Mouse (Mus musculus) heart, embryonic 10.5 days (tissue): ENCODE data around the gene Zfp36l2. TPM values are rescaled to one million over a fixed set of nuclear protein-coding genes. Genes with fewer than 3 reads are reported as not detected.
A peak's percentile ranks its signal among the peaks of the same experiment; 100 is the strongest.

Experiments
- DNase-seq: peaks from one replicate; pipeline ENCODE4 v3.0.0-alpha.2; 2017; ENCODE audit warnings: low spot score
- H3K27ac ChIP-seq: fragments of 300-500 bp; sonication (generic); 2 replicates; pipeline ENCODE4 v1.5.1; 2016; ENCODE audit warnings: mild to moderate bottlenecking
- H3K27me3 ChIP-seq: fragments of 300-500 bp; sonication (generic); 2 replicates; pipeline ENCODE4 v1.6.1; 2016; ENCODE audit warnings: mild to moderate bottlenecking; ENCODE audit not compliant: poor library complexity, insufficient read depth, severe bottlenecking
- H3K36me3 ChIP-seq: fragments of 300-500 bp; sonication (generic); 2 replicates; pipeline ENCODE4 v1.6.1; 2016; ENCODE audit warnings: mild to moderate bottlenecking, moderate library complexity
- H3K4me1 ChIP-seq: fragments of 300-500 bp; sonication (generic); 2 replicates; pipeline ENCODE4 v1.6.1; 2016; ENCODE audit warnings: mild to moderate bottlenecking
- H3K4me3 ChIP-seq: fragments of 300-500 bp; sonication (generic); 2 replicates; pipeline ENCODE4 v1.5.1; 2016; ENCODE audit warnings: mild to moderate bottlenecking, moderate library complexity
- H3K9me3 ChIP-seq: fragments of 300-500 bp; sonication (generic); 2 replicates; pipeline ENCODE4 v1.6.1; 2016; ENCODE audit warnings: mild to moderate bottlenecking, moderate library complexity
- WGBS: fragments of 180-500 bp; shearing (Covaris S2); methylation state at CpG from one replicate; pipeline ENCODE4 v1.1.7; 2016; 5-methylcytosine and 5-hydroxymethylcytosine counted together
- polyA plus RNA-seq: library from polyadenylated mRNA; unstranded; fragments of >200 nt; fragmentation: Nextera tagmentation; extraction: Ambion mirVana; gene quantifications from 2 replicates; pipeline ENCODE4 v1.2.1, GENCODE M21; 2016

Zfp36l2 gene
- polyA plus RNA-seq, 1 experiment from 2014 or later = 10.4 TPM

DNA sequence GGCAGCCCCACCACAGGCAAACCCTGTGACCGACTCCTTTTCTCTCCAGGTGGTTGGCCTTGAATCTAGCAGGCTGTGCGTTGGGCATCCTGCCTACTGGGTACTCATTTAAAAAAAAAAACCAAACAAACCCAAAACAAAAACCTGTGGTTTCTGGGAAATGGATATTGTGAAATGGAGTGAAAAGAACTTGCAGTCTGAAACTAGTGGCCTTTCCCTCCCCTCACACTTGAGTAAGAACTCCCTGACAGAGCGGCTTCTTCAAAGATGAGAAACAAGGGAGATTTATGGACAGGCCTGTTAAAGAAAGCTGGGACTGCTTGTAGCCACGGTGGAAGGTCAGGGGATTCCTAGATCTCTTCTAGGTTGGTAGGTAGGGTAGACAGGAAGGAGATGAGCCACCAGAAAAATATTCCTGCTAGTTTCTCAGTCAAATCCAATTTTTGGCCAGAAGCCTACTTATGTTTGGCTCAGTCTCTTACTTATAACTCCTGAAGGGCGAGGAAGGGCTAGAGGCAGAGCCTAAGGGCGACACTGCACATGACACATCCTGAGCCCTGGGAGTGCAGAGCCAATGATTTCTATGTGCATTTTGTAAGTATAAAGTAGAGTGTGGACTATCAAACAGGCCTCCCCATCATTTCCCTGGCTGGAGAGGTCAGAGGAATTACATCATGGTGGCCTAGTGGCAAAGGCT lies 27.7 kb upstream of the Zfp36l2 start:
- 88% methylated on average over 6 of the region's 6 CpGs for WGBS
- no peaks in the 10 kb centered on the region for H3K27me3 ChIP-seq
- H3K27ac ChIP-seq = no peak overlapping the region
- H3K4me1 ChIP-seq = 0 out of 2 replicates have a peak, but pooled peaks cover 5% of the 10 kb centered on the region
- H3K36me3 ChIP-seq = peaks cover 28% of the 10 kb centered on the region
- H3K4me3 ChIP-seq = no peak overlapping the region
- H3K9me3 ChIP-seq = no peaks in the 10 kb centered on the region
- no peak for DNase-seq

DNA sequence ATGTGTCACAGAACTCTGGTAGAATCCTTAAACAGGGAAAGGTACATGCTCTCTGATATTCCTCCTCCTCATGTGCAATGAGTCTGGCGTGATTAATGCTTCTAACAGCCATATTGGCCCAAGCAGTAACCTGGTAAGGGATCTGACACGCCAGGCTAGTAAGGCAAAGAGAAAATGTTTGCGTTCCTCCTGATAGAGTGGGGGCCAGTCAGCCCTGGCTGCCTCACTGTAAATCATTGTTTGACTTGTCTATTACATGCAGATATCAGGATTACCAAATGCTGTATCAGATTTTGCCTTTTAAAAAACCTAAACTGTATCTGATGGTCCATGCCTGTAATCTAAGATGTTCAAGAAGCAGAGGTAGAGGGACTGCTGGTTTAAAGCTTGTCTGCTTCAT lies 25.7 kb upstream of the Zfp36l2 start:
- no peak for DNase-seq
- Histone ChIP-seq H3K9me3 (no peaks in the 10 kb centered on the region), H3K36me3 (peaks cover 11% of the 10 kb centered on the region; the same call in 1 of the 2 replicates), H3K27me3 (no peaks in the 10 kb centered on the region), H3K27ac (no peak overlapping the region), H3K4me3 (no peak overlapping the region), H3K4me1 (peaks cover 5% of the 10 kb centered on the region; the same call in 1 of the 2 replicates)
- WGBS = 80% methylated on average over 3 of the region's 3 CpGs

DNA sequence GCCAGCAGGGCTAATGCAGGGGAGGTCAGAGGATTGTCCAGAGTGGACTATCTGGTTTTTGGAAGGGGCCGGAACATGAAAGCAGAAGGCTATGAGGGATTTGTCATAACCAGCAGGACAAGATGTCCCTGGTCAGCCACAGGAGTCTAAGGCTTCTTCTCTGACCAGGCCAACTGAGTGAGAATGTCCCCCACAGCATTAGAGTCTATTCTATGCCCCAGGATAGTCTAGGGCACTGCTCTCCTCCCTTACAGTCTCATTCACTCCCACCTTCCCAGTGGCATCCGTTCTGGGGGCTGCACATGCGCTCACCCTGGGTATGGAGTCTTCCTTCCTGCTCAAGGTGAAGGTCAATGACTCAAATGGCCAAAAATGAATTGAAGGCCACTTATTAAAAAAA lies 19.9 kb upstream of the Zfp36l2 start:
- Histone ChIP-seq H3K9me3 (no peaks in the 10 kb centered on the region), H3K36me3 (peaks cover 19% of the 10 kb centered on the region; the same call in 1 of the 2 replicates), H3K4me3 (no peak overlapping the region), H3K27me3 (no peaks in the 10 kb centered on the region), H3K4me1 (peaks cover 9% of the 10 kb centered on the region), H3K27ac (no peak overlapping the region)
- no peak for DNase-seq
- WGBS = 96% methylated on average over 3 of the region's 3 CpGs

DNA sequence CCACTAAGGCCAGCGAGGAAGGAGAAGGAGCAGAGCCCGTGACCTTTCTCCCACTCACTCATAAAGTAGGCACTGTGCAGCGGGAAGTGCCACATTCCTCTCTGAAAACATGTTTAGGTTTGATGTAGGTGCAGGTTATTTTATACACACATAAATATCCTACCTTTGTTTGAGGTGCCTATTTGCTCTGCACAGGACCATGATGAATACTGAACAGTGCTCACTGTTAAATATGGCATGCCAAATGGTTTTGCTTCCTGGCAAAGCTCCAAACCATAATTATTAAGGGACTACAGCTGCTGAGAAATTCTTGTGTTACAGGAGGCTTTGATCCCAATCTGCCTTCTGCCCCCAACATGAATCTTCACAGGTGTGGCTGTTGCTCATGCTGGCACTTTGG lies 18.5 kb upstream of the Zfp36l2 start:
- DNase-seq = no peak
- 92% methylated on average over 3 of the region's 3 CpGs for WGBS

DNA sequence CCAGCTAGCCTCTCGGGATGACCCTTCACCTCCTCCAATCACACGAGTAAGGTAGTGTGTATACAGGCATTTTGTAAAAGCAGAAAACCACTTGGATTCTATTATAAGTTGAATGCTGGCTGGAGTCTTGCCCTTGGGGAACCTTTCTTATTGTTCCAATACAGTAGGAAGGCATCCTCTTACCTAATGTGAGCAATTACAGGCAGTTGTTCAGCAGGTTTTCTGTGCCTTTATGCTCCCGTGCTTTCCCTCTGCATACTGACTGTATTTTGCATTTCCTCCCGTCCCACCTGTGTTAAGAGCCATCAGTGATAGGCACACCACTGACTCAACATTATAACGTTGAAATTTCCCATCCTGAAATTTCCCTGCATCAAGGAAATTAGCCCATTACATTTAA lies 17.2 kb upstream of the Zfp36l2 start:
- 79% methylated on average over 5 of the region's 5 CpGs for WGBS
- no peak overlapping the region for H3K27ac ChIP-seq
- H3K4me1 ChIP-seq = peaks cover 9% of the 10 kb centered on the region
- H3K27me3 ChIP-seq = no peaks in the 10 kb centered on the region
- no peaks in the 10 kb centered on the region for H3K9me3 ChIP-seq
- peaks cover 17% of the 10 kb centered on the region; the same call in 1 of the 2 replicates for H3K36me3 ChIP-seq
- H3K4me3 ChIP-seq = no peak overlapping the region
- no peak for DNase-seq

More for the DNA sequence above, 18.5 kb upstream of the Zfp36l2 start:
- Histone ChIP-seq H3K27ac (no peak overlapping the region), H3K4me3 (no peak overlapping the region), H3K9me3 (no peaks in the 10 kb centered on the region), H3K36me3 (peaks cover 18% of the 10 kb centered on the region; the same call in 1 of the 2 replicates), H3K27me3 (no peaks in the 10 kb centered on the region), H3K4me1 (peaks cover 9% of the 10 kb centered on the region)

DNA sequence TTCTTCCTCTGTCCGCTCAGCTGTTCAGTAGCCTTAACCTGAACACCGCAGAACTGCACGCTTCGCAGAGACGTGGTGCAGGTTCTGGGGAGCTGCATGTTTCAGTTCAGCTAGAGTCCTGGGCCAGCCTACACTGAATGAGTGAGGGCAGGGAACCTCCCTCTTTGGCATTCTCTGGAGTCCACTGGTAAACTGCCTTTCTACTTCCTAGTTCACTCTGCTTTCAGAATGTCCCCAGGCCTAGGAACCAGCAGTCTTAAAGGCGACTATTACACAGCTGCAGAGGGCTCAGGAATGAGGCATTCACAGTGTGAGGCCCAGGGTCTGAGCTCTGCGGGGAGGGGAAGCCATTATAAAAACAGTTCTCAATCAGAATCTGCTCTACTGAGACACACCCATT lies 15.6 kb upstream of the Zfp36l2 start:
- H3K9me3 ChIP-seq = no peaks in the 10 kb centered on the region
- H3K4me1 ChIP-seq = peaks cover 11% of the 10 kb centered on the region
- no peak overlapping the region for H3K4me3 ChIP-seq
- whole genome bisulfite sequencing = 74% methylated on average over 7 of the region's 7 CpGs
- H3K27me3 ChIP-seq = no peaks in the 10 kb centered on the region
- H3K27ac ChIP-seq = no peak overlapping the region; the same call in 1 of the 2 replicates
- peaks cover 22% of the 10 kb centered on the region; the same call in 1 of the 2 replicates for H3K36me3 ChIP-seq
- DNase-seq = no peak

DNA sequence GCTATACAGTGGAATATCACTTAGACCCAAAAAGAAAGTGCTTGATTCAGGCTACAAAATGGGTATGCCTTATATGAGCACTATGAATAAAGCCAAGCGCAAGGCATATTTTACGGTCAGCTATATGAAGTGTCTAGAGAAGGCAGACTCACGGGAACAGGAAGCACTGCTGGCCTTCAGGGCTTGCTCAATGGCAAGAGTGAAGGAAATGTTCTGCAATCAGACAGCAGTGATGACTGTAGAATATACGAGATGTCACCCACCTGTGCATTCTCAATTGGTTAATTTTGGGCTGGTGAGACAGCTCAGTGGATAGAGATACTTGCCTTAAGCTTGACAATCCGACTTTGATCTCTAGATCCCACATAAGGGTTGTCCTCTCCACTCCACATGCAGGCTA lies 13.4 kb upstream of the Zfp36l2 start:
- WGBS = 92% methylated on average over 5 of the region's 5 CpGs
- peaks cover 17% of the 10 kb centered on the region for H3K4me1 ChIP-seq
- H3K9me3 ChIP-seq = no peaks in the 10 kb centered on the region
- H3K27me3 ChIP-seq = no peaks in the 10 kb centered on the region
- no peak overlapping the region for H3K4me3 ChIP-seq
- DNase-seq = no peak
- H3K27ac ChIP-seq = no peak overlapping the region
- H3K36me3 ChIP-seq = peaks cover 16% of the 10 kb centered on the region; the same call in 1 of the 2 replicates

DNA sequence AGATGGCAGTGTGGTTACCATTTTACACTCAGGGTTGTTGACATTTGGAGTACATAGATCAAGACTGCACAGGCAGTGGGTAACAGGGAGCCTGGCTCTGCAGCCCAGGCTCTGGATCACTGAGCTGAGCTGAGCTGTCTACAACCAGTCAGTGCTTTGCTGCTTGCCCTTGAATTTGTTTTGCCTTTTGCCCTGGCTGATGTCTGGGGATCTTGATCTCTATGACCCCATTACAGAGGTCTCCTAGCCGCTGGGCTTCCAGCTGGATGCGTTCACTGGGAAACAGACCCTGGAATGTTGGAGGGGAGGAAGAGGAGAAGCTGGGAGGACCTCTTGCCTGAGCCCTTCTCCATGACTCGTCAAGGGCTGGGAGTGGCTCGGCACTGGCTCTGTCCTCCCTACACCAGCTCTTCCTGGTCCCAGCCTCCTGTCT lies 10.2 kb upstream of the Zfp36l2 start:
- Histone ChIP-seq H3K27me3 (no peaks in the 10 kb centered on the region), H3K36me3 (0 out of 2 replicates have a peak, but pooled peaks cover 6% of the 10 kb centered on the region), H3K9me3 (no peaks in the 10 kb centered on the region), H3K27ac (peak overlapping the region; percentile 17; the same call in 1 of the 2 replicates), H3K4me1 (peaks cover 27% of the 10 kb centered on the region), H3K4me3 (no peak overlapping the region)
- 52% methylated on average over 4 of the region's 4 CpGs for WGBS
- no peak for DNase-seq

DNA sequence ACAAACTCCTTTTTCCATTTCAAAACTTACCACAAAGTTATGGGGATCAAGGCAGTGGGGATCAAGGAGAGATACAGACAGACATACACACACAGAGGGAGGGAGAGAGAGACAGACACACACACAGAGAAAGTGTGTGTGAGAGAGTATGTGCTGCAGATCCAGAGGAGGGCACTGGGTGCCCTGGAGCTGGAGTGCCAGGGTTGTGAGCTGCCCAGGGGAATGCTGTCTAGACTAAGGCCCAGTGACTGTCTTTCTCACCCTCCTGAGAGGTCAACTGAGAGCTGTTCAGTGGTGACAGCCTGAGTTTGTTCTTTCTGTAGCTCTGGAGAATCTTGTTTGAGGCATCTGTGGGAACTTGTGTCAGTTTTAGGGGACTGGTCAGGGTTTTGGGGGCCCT lies 8.6 kb upstream of the Zfp36l2 start:
- Histone ChIP-seq H3K9me3 (no peaks in the 10 kb centered on the region), H3K4me3 (no peak overlapping the region), H3K27me3 (no peaks in the 10 kb centered on the region), H3K4me1 (peaks cover 40% of the 10 kb centered on the region), H3K27ac (no peak overlapping the region), H3K36me3 (peaks cover 13% of the 10 kb centered on the region; the same call in 1 of the 2 replicates)
- DNase-seq = no peak

DNA sequence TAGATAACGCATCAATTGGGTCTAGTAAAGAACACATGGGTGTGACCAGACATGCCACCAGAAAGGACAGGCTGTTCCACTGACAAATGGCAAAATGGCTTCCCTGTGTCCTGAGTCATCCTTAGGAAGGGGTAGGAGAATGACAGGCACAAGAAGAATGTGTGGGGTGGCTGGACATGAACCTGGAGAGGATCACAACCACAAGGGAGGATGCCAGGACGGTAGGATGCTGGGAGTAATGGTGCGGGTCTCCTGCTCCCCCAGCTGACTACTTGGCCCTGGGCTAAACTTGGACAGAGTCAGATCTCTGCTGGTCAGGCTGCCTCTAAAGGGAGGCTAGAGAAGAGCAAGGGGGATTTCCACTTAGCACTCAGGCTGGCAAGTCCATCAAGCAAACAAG lies 8.1 kb upstream of the Zfp36l2 start:
- DNase-seq = no peak
- H3K27ac ChIP-seq = no peak overlapping the region
- WGBS = 83% methylated on average over 3 of the region's 3 CpGs
- no peak overlapping the region for H3K4me3 ChIP-seq
- no peaks in the 10 kb centered on the region for H3K9me3 ChIP-seq
- H3K36me3 ChIP-seq = peaks cover 15% of the 10 kb centered on the region; the same call in 1 of the 2 replicates
- H3K4me1 ChIP-seq = peaks cover 44% of the 10 kb centered on the region
- H3K27me3 ChIP-seq = no peaks in the 10 kb centered on the region

DNA sequence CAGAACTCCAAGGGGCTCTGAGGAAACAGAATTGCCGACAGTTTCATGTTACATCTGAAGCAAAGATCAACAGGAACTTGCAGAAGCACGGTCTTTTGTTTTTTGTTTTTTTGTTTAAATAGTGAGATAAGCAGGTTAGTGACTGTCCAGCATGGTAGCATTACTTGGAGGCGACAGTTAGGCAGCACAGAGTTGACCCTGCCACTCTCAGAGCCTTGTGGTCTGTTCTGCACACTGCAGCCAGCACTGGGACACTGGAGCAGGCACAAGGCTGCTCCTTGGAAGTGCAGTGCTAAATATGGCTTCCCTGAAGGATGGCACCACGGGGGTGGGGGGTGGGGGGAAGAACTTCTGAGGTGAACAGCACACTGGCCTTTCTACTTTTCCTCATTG lies 7.3 kb upstream of the Zfp36l2 start:
- Histone ChIP-seq H3K9me3 (no peaks in the 10 kb centered on the region), H3K36me3 (peaks cover 15% of the 10 kb centered on the region; the same call in 1 of the 2 replicates), H3K4me3 (no peak overlapping the region), H3K4me1 (peaks cover 46% of the 10 kb centered on the region), H3K27ac (peak overlapping the region; percentile 73; the same call in 1 of the 2 replicates), H3K27me3 (no peaks in the 10 kb centered on the region)
- 30% methylated on average over 4 of the region's 4 CpGs for WGBS
- DNase-seq = no peak

DNA sequence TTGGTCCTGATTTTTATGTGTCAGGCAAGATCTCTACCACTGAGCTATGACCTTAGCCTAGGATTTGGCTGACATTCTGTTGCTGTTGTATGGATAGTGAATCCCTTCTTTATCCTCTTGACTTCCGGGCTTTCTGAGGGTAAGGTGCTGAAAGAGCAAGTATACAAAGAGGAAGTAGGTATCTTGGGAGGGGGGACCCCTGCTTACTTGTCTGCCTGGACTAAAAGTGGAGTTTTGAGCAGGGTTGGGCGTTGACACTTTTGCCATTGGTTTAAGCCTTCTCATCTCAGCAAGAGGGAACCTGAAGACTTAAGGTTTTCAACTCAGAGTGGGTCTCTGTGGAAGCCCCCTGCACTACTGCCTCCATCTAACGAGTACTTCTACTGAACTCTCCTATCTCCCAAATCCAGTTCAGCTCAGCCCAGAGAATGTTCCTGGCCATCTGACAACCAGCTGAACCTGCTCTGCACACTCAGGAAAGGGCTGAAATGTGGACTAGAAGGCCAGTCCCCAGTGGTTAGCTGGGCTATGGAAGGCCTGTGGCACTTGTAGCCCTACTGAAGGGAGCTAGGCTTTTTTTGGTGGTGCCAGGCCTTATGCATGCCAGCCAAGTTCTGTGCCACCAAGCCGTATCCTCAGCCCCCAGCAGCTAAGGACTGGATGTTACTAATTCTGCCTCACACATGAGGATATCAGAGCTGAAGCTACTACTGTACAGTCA lies 6.7 kb upstream of the Zfp36l2 start:
- Histone ChIP-seq H3K27ac (peak overlapping the region; percentile 73), H3K27me3 (no peaks in the 10 kb centered on the region), H3K4me1 (peaks cover 48% of the 10 kb centered on the region), H3K4me3 (no peak overlapping the region), H3K36me3 (peaks cover 10% of the 10 kb centered on the region; the same call in 1 of the 2 replicates), H3K9me3 (no peaks in the 10 kb centered on the region)
- 61% methylated on average over 4 of the region's 4 CpGs for WGBS
- DNase-seq = no peak

DNA sequence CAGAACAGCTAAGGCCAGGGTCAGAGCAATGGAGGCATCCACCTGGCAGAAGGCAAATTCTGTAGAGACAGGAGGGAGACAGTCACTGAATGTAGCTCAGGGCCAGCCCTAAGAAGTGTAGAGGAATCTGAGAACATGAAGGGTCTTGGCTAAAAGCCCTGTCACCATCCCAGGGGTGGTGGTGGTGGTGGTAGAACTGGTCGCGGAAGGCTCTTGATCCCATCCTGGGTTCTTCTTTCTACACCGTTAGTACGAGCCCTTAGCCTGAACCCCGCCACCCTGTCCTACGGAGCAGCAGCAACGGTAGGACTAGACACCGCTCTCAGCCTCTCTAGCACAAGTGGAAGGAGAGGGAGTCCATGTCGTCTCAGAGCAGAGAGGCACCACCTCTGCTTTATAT lies 5.7 kb upstream of the Zfp36l2 start:
- DNase-seq = no peak
- H3K9me3 ChIP-seq = no peaks in the 10 kb centered on the region
- peak overlapping the region; percentile 71 for H3K27ac ChIP-seq
- H3K4me3 ChIP-seq = no peak overlapping the region
- H3K27me3 ChIP-seq = no peaks in the 10 kb centered on the region
- 85% methylated on average over 9 of the region's 9 CpGs for WGBS
- peaks cover 10% of the 10 kb centered on the region; the same call in 1 of the 2 replicates for H3K36me3 ChIP-seq
- H3K4me1 ChIP-seq = peaks cover 57% of the 10 kb centered on the region
